Mouse (Mus musculus): ENCODE results near the gene Me1.

- no peak for TF ChIP-seq CTCF (IDR thresholded peaks at IDR 0.05; ENCODE audit: extremely low read depth, insufficient read depth, low read length)
- TF ChIP-seq POLR2A (IDR thresholded peaks at IDR 0.05; ENCODE audit: extremely low read depth, insufficient read depth, low read length): no peak
Observed at GRCm38 (mm10) chr9:86569314-86569910, 126.3 kb downstream of the Me1 start.
